Mouse (Mus musculus): ENCODE data around the gene Hist1h4n. TPM values are rescaled to one million over a fixed set of nuclear protein-coding genes. Genes with fewer than 3 reads are reported as not detected.
"Not testable (repeated sequence)": the region's sequence is repeated elsewhere in the genome, so short reads cannot be mapped to it uniquely, and the experiment has no call there.

The Hist1h4n gene
- polyA plus RNA-seq, 1 experiment = 12.7 TPM

DNA sequence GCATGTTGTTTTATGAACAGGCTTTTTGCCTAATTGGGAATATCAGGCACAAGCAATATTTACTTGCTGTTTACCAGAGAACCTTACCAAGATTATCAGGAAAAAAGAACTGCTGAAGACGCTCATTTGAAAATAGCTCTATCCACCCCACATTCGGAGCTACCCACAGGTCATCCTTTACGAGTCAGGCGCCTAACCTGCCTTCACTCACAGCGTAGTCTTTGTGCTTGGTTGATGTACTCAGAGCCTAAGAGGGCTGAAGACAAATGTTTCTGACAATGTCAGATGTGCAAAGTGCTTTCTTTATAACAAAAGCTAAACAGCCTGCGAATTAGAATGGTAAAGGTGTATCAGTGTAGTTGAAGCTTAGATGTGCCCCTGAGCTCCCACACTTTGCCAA lies 47.7 kb downstream of the Hist1h4n start:
- WGBS = 36% methylated on average over 6 of the region's 6 CpGs
- no peak for TF ChIP-seq POLR2A (IDR thresholded peaks at IDR 0.05; ENCODE audit: borderline replicate concordance, insufficient read depth, low read length)
- TF ChIP-seq CTCF (IDR thresholded peaks at IDR 0.05; ENCODE audit: borderline replicate concordance, insufficient read depth, low read depth, low read length) = no peak
- no peak for DNase-seq
- no peak overlapping the region for H3K27ac ChIP-seq (ENCODE audit: insufficient read depth, low read length)
- H3K4me1 ChIP-seq (ENCODE audit: control insufficient read depth, insufficient read depth, low read length) = no peaks in the 10 kb centered on the region; the same call in 1 of the 2 replicates
- H3K27me3 ChIP-seq (ENCODE audit: control insufficient read depth, insufficient read depth, low read length) = no peaks in the 10 kb centered on the region
- H3K4me3 ChIP-seq (replicated peaks; ENCODE audit: insufficient read depth, low read depth, low read length) = no peak overlapping the region

GRCm38 (mm10) chr13:21783734-21784161 lies 48.2 kb downstream of the Hist1h4n start:
- Histone ChIP-seq H3K4me1 (ENCODE audit: control insufficient read depth, insufficient read depth, low read length) (no peaks in the 10 kb centered on the region; the same call in 1 of the 2 replicates), H3K4me3 (replicated peaks; ENCODE audit: insufficient read depth, low read depth, low read length) (peak overlapping the region; percentile 7), H3K27me3 (ENCODE audit: control insufficient read depth, insufficient read depth, low read length) (no peaks in the 10 kb centered on the region), H3K27ac (ENCODE audit: insufficient read depth, low read length) (no peak overlapping the region)
- peak; percentile 25 to 32 for DNase-seq
- TF ChIP-seq POLR2A (IDR thresholded peaks at IDR 0.05; ENCODE audit: borderline replicate concordance, insufficient read depth, low read length) (no peak), CTCF (IDR thresholded peaks at IDR 0.05; ENCODE audit: borderline replicate concordance, insufficient read depth, low read depth, low read length) (no peak)
- WGBS = 1% methylated on average over 9 of the region's 9 CpGs

- Histone ChIP-seq H3K27ac (ENCODE audit: insufficient read depth, low read length) (peak within 1 kb of the TSS; percentile 40; the same call in 1 of the 2 replicates), H3K27me3 (ENCODE audit: control insufficient read depth, insufficient read depth, low read length) (no peaks in the 10 kb centered on the region), H3K4me3 (replicated peaks; ENCODE audit: insufficient read depth, low read depth, low read length) (peak within 1 kb of the TSS; percentile 50), H3K4me1 (ENCODE audit: control insufficient read depth, insufficient read depth, low read length) (no peaks in the 10 kb centered on the region; the same call in 1 of the 2 replicates)
- under 1% methylated on average over 15 of the region's 20 CpGs for WGBS
- TF ChIP-seq POLR2A (IDR thresholded peaks at IDR 0.05; ENCODE audit: borderline replicate concordance, insufficient read depth, low read length) = peak; percentile 37; the same call in 1 of the 2 replicates
- no peak for TF ChIP-seq CTCF (IDR thresholded peaks at IDR 0.05; ENCODE audit: borderline replicate concordance, insufficient read depth, low read depth, low read length)
- peak; percentile 69 to 88 for DNase-seq
These were observed 48.8 kb downstream of the Hist1h4n start, which contains the start of gene Hist1h3i for GRCm38 (mm10) chr13:21783255-21783617. Gene Hist1h3i (minus strand): TSS chr13:21783370.

DNA sequence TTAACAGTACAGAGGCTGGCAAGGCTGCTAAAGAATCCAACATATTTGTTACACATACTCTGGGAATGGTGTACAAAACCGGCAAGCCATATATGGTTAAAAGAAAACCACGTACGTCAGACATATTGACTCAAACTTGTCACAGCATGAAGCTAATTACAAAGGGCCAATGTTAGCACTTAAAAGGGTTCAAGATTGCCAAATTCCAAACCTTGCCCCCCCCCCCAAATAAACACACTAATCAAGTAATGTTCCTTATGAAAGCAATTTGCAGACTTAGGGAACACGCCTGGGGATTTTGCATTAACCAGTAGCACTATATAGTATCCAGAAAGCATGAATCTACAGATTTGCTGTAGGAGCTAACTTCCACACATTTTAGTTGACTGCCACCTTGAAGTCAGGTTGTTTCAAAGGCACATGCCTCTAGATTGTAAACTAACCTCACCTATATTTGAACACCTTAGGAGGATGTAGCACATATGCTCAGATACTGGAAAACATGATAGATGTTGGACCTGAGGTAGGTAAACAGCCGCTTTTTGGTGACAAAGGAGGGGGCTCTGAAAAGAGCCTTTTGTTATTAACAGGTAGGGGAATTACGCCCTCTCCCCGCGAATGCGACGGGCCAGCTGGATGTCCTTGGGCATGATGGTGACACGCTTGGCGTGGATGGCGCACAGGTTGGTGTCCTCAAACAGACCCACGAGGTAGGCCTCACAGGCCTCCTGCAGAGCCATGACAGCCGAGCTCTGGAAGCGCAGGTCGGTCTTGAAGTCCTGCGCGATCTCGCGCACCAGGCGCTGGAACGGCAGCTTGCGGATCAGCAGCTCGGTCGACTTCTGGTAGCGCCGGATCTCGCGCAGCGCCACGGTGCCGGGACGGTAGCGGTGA lies 49.4 kb downstream of the Hist1h4n start:
- H3K27ac ChIP-seq (ENCODE audit: insufficient read depth, low read length) = peak overlapping the region; percentile 40; the same call in 1 of the 2 replicates
- WGBS = 3% methylated on average over 17 of the region's 35 CpGs
- H3K27me3 ChIP-seq (ENCODE audit: control insufficient read depth, insufficient read depth, low read length); H3K4me1 ChIP-seq (ENCODE audit: control insufficient read depth, insufficient read depth, low read length): not testable (repeated sequence)
- peak overlapping the region; percentile 42 for H3K4me3 ChIP-seq (replicated peaks; ENCODE audit: insufficient read depth, low read depth, low read length)
- peak; percentile 35 to 46 for DNase-seq

Other genes with a start within 250 kb of the Hist1h4n start
- not detected in 2 replicates for gene Olfr1362, start 218.2 kb downstream of the Hist1h4n start, polyA plus RNA-seq (2012; rRNA removed)
- gene Olfr11, start 189.7 kb downstream of the Hist1h4n start, polyA plus RNA-seq (2012; rRNA removed) = 0.03 TPM in 1 of 2 replicates, not detected in the other
- not detected in 2 replicates for gene Olfr1361, start 168.8 kb downstream of the Hist1h4n start, polyA plus RNA-seq (2012; rRNA removed)
- not detected in 2 replicates for gene Olfr1360, start 154.8 kb downstream of the Hist1h4n start, polyA plus RNA-seq (2012; rRNA removed)
- gene Olfr1359, start 134.1 kb downstream of the Hist1h4n start, polyA plus RNA-seq (2012; rRNA removed) = not detected in 2 replicates
- gene Hist1h2bl, start 116.1 kb downstream of the Hist1h4n start, polyA plus RNA-seq (2012; rRNA removed) = not detected in 2 replicates
- gene Hist1h2ai, start 115.8 kb downstream of the Hist1h4n start, polyA plus RNA-seq (2012; rRNA removed) = 0.84 and 1.5 TPM in 2 replicates
- gene Hist1h3h, start 114.5 kb downstream of the Hist1h4n start, polyA plus RNA-seq (2012; rRNA removed) = 2.9 TPM in 1 of 2 replicates, not detected in the other
- gene Hist1h2bm, start 110.2 kb downstream of the Hist1h4n start, polyA plus RNA-seq (2012; rRNA removed) = not detected in 2 replicates
- 2.4 and 3.6 TPM in 2 replicates for gene Hist1h4j, start 97.1 kb downstream of the Hist1h4n start, polyA plus RNA-seq (2012; rRNA removed)
- gene Hist1h4k, start 81.7 kb downstream of the Hist1h4n start, polyA plus RNA-seq (2012; rRNA removed) = 16.9 and 17.5 TPM in 2 replicates
- gene Hist1h2ak, start 78.4 kb downstream of the Hist1h4n start, polyA plus RNA-seq (2012; rRNA removed) = 1.9 and 2.4 TPM in 2 replicates
- 1.2 and 2.6 TPM in 2 replicates for gene Hist1h2bn, start 78.1 kb downstream of the Hist1h4n start, polyA plus RNA-seq (2012; rRNA removed)
- gene Hist1h1b, start 51.6 kb downstream of the Hist1h4n start, polyA plus RNA-seq (2012; rRNA removed) = 0.27 and 0.41 TPM in 2 replicates
- 1.9 and 4.9 TPM in 2 replicates for gene Hist1h3i, start 48.8 kb downstream of the Hist1h4n start, polyA plus RNA-seq (2012; rRNA removed)
- gene Hist1h2an, start 45.0 kb downstream of the Hist1h4n start, polyA plus RNA-seq (2012; rRNA removed) = not detected in 2 replicates
- not detected in 2 replicates for gene Hist1h2bp, start 44.7 kb downstream of the Hist1h4n start, polyA plus RNA-seq (2012; rRNA removed)
- gene Hist1h2bq, start 22.0 kb downstream of the Hist1h4n start, polyA plus RNA-seq (2012; rRNA removed) = 1.2 and 2.3 TPM in 2 replicates
- not detected in 2 replicates for gene Hist1h2ao, start 21.7 kb downstream of the Hist1h4n start, polyA plus RNA-seq (2012; rRNA removed)
- not detected in 2 replicates for gene Hist1h4m, start 20.4 kb downstream of the Hist1h4n start, polyA plus RNA-seq (2012; rRNA removed)
- 1.5 and 1.6 TPM in 2 replicates for gene Hist1h2ap, start 1.3 kb upstream of the Hist1h4n start, polyA plus RNA-seq (2012; rRNA removed)
- gene Hist1h2br, start 1.5 kb upstream of the Hist1h4n start, polyA plus RNA-seq (2012; rRNA removed) = 0.16 and 1.3 TPM in 2 replicates
- 0.95 and 1.0 TPM in 2 replicates for gene Zfp184, start 112.9 kb upstream of the Hist1h4n start, polyA plus RNA-seq (2012; rRNA removed)
- not detected in 2 replicates for gene Pom121l2, start 149.0 kb upstream of the Hist1h4n start, polyA plus RNA-seq (2012; rRNA removed)
- 0.36 and 1.1 TPM in 2 replicates for gene Prss16, start 177.5 kb upstream of the Hist1h4n start, polyA plus RNA-seq (2012; rRNA removed)
- not detected in 2 replicates for gene Hist1h2ah, start 203.4 kb upstream of the Hist1h4n start, polyA plus RNA-seq (2012; rRNA removed)
- 0.34 TPM in 1 of 2 replicates, not detected in the other for gene Hist1h2bk, start 203.7 kb upstream of the Hist1h4n start, polyA plus RNA-seq (2012; rRNA removed)
- 8.8 and 9.8 TPM in 2 replicates for gene Hist1h4i, start 209.2 kb upstream of the Hist1h4n start, polyA plus RNA-seq (2012; rRNA removed)
- gene Hist1h2ag, start 210.7 kb upstream of the Hist1h4n start, polyA plus RNA-seq (2012; rRNA removed) = 0.60 and 1.1 TPM in 2 replicates
- 0.97 and 1.5 TPM in 2 replicates for gene Hist1h2bj, start 211.0 kb upstream of the Hist1h4n start, polyA plus RNA-seq (2012; rRNA removed)